Mouse (Mus musculus) gastrocnemius, postnatal 14 days (tissue): ENCODE data around the gene Acaca. TPM values are rescaled to one million over a fixed set of nuclear protein-coding genes. Genes with fewer than 3 reads are reported as not detected.
"Not testable (repeated sequence)": the region's sequence is repeated elsewhere in the genome, so short reads cannot be mapped to it uniquely, and the experiment has no call there.

Experiments
- DNase-seq: peaks from one replicate; pipeline ENCODE4 v3.0.0; 2021; ENCODE audit warnings: mixed read lengths
- intact Hi-C: fragments of 180-260 bp; cut with DNase I; formaldehyde crosslinking; loops from one replicate; pipeline ENCODE4 v1.15.1; 2025; ENCODE audit warnings: low total_unique reads
- total RNA-seq, 2 experiments: library from RNA; stranded (reverse); gene quantifications; 2 replicates each; pipeline ENCODE4 v1.2.3; 2021

The Acaca gene
- total RNA-seq, 2 experiments from 2014 or later: 8.9 to 12.2 TPM

GRCm38 (mm10) chr11:84293288-84293687, 163.8 kb downstream of the Acaca start:
- DNase-seq: no peak
- intact Hi-C loops: no loop called here

GRCm38 (mm10) chr11:84296337-84296736, 166.9 kb downstream of the Acaca start:
- intact Hi-C loops: no loop called here
- no peak for DNase-seq

- intact Hi-C loops: no loop called here
- DNase-seq: no peak
Measured at GRCm38 (mm10) chr11:84305474-84305873, 176.0 kb downstream of the Acaca start.

GRCm38 (mm10) chr11:84306158-84306742, 176.8 kb downstream of the Acaca start:
- DNase-seq: no peak

GRCm38 (mm10) chr11:84324032-84324752, 194.7 kb downstream of the Acaca start:
- no peak for DNase-seq
- intact Hi-C loops: no loop called here

More at GRCm38 (mm10) chr11:84306158-84306742, 176.8 kb downstream of the Acaca start:
- intact Hi-C loops: no loop called here

GRCm38 (mm10) chr11:84327086-84327485, 197.6 kb downstream of the Acaca start:
- DNase-seq: no peak
- intact Hi-C loops: no loop called here

GRCm38 (mm10) chr11:84332384-84332783, 202.9 kb downstream of the Acaca start:
- intact Hi-C loops: no loop called here
- no peak for DNase-seq

- intact Hi-C loops: no loop called here
- no peak for DNase-seq
Measured at GRCm38 (mm10) chr11:84332860-84333259, 203.4 kb downstream of the Acaca start.

GRCm38 (mm10) chr11:84338273-84338672, 208.8 kb downstream of the Acaca start:
- DNase-seq, intact Hi-C loops: not testable (repeated sequence)

- intact Hi-C loops: no loop called here
- DNase-seq: no peak
Measured at GRCm38 (mm10) chr11:84340630-84341029, 211.2 kb downstream of the Acaca start.

GRCm38 (mm10) chr11:84344522-84345236, 215.2 kb downstream of the Acaca start:
- DNase-seq: no peak
- intact Hi-C loops: no loop called here

- intact Hi-C loops: no loop called here
- DNase-seq: no peak
Measured at GRCm38 (mm10) chr11:84347766-84348165, 218.3 kb downstream of the Acaca start.

GRCm38 (mm10) chr11:84348843-84349825, 219.7 kb downstream of the Acaca start:
- intact Hi-C loops: no loop called here
- no peak for DNase-seq

- no peak for DNase-seq
- intact Hi-C loops: no loop called here
Measured at GRCm38 (mm10) chr11:84351150-84351549, 221.7 kb downstream of the Acaca start.

GRCm38 (mm10) chr11:84353058-84353726, 223.7 kb downstream of the Acaca start:
- no peak for DNase-seq
- intact Hi-C loops: no loop called here

GRCm38 (mm10) chr11:84357304-84357703, 227.8 kb downstream of the Acaca start:
- no peak for DNase-seq
- intact Hi-C loops: no loop called here

- no peak for DNase-seq
- intact Hi-C loops: no loop called here
Measured at GRCm38 (mm10) chr11:84357771-84358170, 228.3 kb downstream of the Acaca start.

- intact Hi-C loops: no loop called here
- no peak for DNase-seq
Measured at GRCm38 (mm10) chr11:84361551-84361950, 232.1 kb downstream of the Acaca start.

- intact Hi-C loops: no loop called here
- DNase-seq: no peak
Measured at GRCm38 (mm10) chr11:84362633-84363243, 233.3 kb downstream of the Acaca start.
